Mouse (Mus musculus) MEL (cell line): ENCODE measurements at regions not wholly inside any gene's neighbourhood (a gene's known extent, or its start where the extent isn't known, plus 50 kb on each side); places are given as distances from the start of the nearest gene placed in this dataset.
A peak's percentile ranks its signal among the peaks of the same experiment; 100 is the strongest.

ENCODE experiments used
- DNase-seq: peaks from one replicate; pipeline ENCODE4 v3.0.0; 2011; ENCODE audit warnings: low read depth, low spot score
- H3K27ac ChIP-seq: 2 replicates; pipeline ENCODE4 v1.5.1; 2012; ENCODE audit warnings: low read depth, mild to moderate bottlenecking, control low read depth, low read length, moderate library complexity; ENCODE audit not compliant: control insufficient read depth
- H3K27me3 ChIP-seq, 2 experiments: fragments of 150-350 bp in 1 of 2; sonication (generic) in 1 of 2; 2 replicates each; pipeline ENCODE4 v1.6.1; 2012; ENCODE audit warnings: low read length in 2 of 2, mild to moderate bottlenecking in 2 of 2, improper control_type of control experiment in 1 of 2, moderate library complexity in 1 of 2; ENCODE audit not compliant: insufficient read depth in 2 of 2, control insufficient read depth in 1 of 2
- H3K36me3 ChIP-seq, 2 experiments: 2 replicates each; pipeline ENCODE4 v1.6.1; 2012 to 2014; ENCODE audit warnings: low read length in 2 of 2, improper control_type of control experiment in 1 of 2, inconsistent platforms in 1 of 2, mild to moderate bottlenecking in 1 of 2; ENCODE audit not compliant: insufficient read depth in 2 of 2, control insufficient read depth in 1 of 2
- H3K4me1 ChIP-seq, 2 experiments: fragments of 150-350 bp in 1 of 2; sonication (generic) in 1 of 2; 2 replicates each; pipeline ENCODE4 v1.6.1; 2012; ENCODE audit warnings: low read length in 2 of 2, improper control_type of control experiment in 1 of 2, mild to moderate bottlenecking in 1 of 2; ENCODE audit not compliant: insufficient read depth in 2 of 2, control insufficient read depth in 1 of 2
- H3K4me3 ChIP-seq, 2 experiments: fragments of 150-350 bp in 1 of 2; sonication (generic) in 1 of 2; 2 replicates each; pipeline ENCODE4 v1.5.1; 2012; ENCODE audit warnings: low read depth in 2 of 2, low read length in 2 of 2, mild to moderate bottlenecking in 2 of 2, moderate library complexity in 2 of 2, control low read depth in 1 of 2, improper control_type of control experiment in 1 of 2; ENCODE audit not compliant: control insufficient read depth in 1 of 2, insufficient read depth in 1 of 2
- H3K79me2 ChIP-seq: 2 replicates; pipeline ENCODE4 v1.6.1; 2012; ENCODE audit warnings: mild to moderate bottlenecking, low read length, moderate library complexity; ENCODE audit not compliant: control insufficient read depth, poor library complexity, insufficient read depth
- H3K9ac ChIP-seq: 2 replicates; pipeline ENCODE4 v1.6.1; 2012; ENCODE audit warnings: low read depth, mild to moderate bottlenecking, control low read depth, low read length, moderate library complexity; ENCODE audit not compliant: control insufficient read depth, poor library complexity, severe bottlenecking
- H3K9me3 ChIP-seq: fragments of 150-350 bp; sonication (generic); replicated peaks from 2 replicates; pipeline ENCODE4 v1.6.1; 2012; ENCODE audit warnings: mild to moderate bottlenecking, low read length, improper control_type of control experiment, moderate library complexity; ENCODE audit not compliant: insufficient read depth
- CTCF ChIP-seq, 3 experiments: IDR thresholded peaks in 2 of 3; conservative IDR thresholded peaks in 1 of 3; 2 replicates each; pipeline ENCODE4 v1.5.1; 2011 to 2012; ENCODE audit warnings: low read length in 3 of 3, low read depth in 2 of 3, mild to moderate bottlenecking in 2 of 3, improper control_type of control experiment in 1 of 3, inconsistent platforms in 1 of 3, mixed read lengths in 1 of 3, moderate library complexity in 1 of 3; ENCODE audit not compliant: control insufficient read depth in 1 of 3, insufficient read depth in 1 of 3, poor library complexity in 1 of 3, severe bottlenecking in 1 of 3
- ELF1 ChIP-seq: IDR thresholded peaks from 2 replicates; pipeline ENCODE4 v1.6.1; 2014; ENCODE audit warnings: low read depth, mild to moderate bottlenecking, inconsistent platforms, low read length, improper control_type of control experiment, moderate library complexity
- JUND ChIP-seq: IDR thresholded peaks from 2 replicates; pipeline ENCODE4 v1.6.1; 2011; ENCODE audit warnings: low read depth, mild to moderate bottlenecking, improper control_type of control experiment, low read length
- KAT2A ChIP-seq: conservative IDR thresholded peaks from 2 replicates; pipeline ENCODE4 v1.6.1; 2012; ENCODE audit warnings: low read depth, low read length, improper control_type of control experiment, inconsistent platforms
- MAFK ChIP-seq: IDR thresholded peaks from 2 replicates; pipeline ENCODE4 v1.6.1; 2011; ENCODE audit warnings: low read depth, mild to moderate bottlenecking, low read length, improper control_type of control experiment, borderline replicate concordance
- MXI1 ChIP-seq: IDR thresholded peaks from 2 replicates; pipeline ENCODE4 v1.6.1; 2011; ENCODE audit warnings: mild to moderate bottlenecking, low read depth, low read length, improper control_type of control experiment
- MYC ChIP-seq: IDR thresholded peaks from 2 replicates; pipeline ENCODE4 v1.6.1; 2011; ENCODE audit warnings: low read depth, mild to moderate bottlenecking, low read length, improper control_type of control experiment, moderate library complexity
- NELFE ChIP-seq: IDR thresholded peaks from 2 replicates; pipeline ENCODE4 v1.6.1; 2011; ENCODE audit warnings: low read depth, low read length, improper control_type of control experiment
- POLR2A ChIP-seq, 2 experiments: IDR thresholded peaks; 2 replicates each; pipeline ENCODE4 v1.6.1; 2011 to 2012; ENCODE audit warnings: low read length in 2 of 2, mild to moderate bottlenecking in 2 of 2, control low read depth in 1 of 2, improper control_type of control experiment in 1 of 2, low read depth in 1 of 2, moderate library complexity in 1 of 2; ENCODE audit not compliant: control insufficient read depth in 1 of 2, insufficient read depth in 1 of 2, poor library complexity in 1 of 2
- RAD21 ChIP-seq: IDR thresholded peaks from 2 replicates; pipeline ENCODE4 v1.6.1; 2011; ENCODE audit warnings: mild to moderate bottlenecking, low read depth, low read length, improper control_type of control experiment
- RCOR1 ChIP-seq: IDR thresholded peaks from 2 replicates; pipeline ENCODE4 v1.6.1; 2012; ENCODE audit warnings: low read depth, mild to moderate bottlenecking, inconsistent platforms, low read length, improper control_type of control experiment
- SMC3 ChIP-seq: IDR thresholded peaks from 2 replicates; pipeline ENCODE4 v1.6.1; 2011; ENCODE audit warnings: low read depth, low read length, improper control_type of control experiment
- TBP ChIP-seq: IDR thresholded peaks from 2 replicates; pipeline ENCODE4 v1.8.0; 2011; ENCODE audit warnings: low read depth, low read length, improper control_type of control experiment
- USF1 ChIP-seq: IDR thresholded peaks from 2 replicates; pipeline ENCODE4 v1.6.1; 2014; ENCODE audit warnings: low read depth, mild to moderate bottlenecking, inconsistent platforms, low read length, improper control_type of control experiment, moderate library complexity
- USF2 ChIP-seq, 2 experiments: IDR thresholded peaks; 2 replicates each; pipeline ENCODE4 v1.6.1; 2011 to 2012; ENCODE audit warnings: improper control_type of control experiment in 2 of 2, low read length in 2 of 2, borderline replicate concordance in 1 of 2, inconsistent platforms in 1 of 2, low read depth in 1 of 2, mild to moderate bottlenecking in 1 of 2; ENCODE audit not compliant: insufficient read depth in 1 of 2
- ZC3H11A ChIP-seq: IDR thresholded peaks from 2 replicates; pipeline ENCODE4 v1.6.1; 2012; ENCODE audit warnings: low read depth, mild to moderate bottlenecking, inconsistent platforms, low read length, improper control_type of control experiment
- ZNF384 ChIP-seq: IDR thresholded peaks from 2 replicates; pipeline ENCODE4 v1.6.1; 2012; ENCODE audit warnings: low read depth, mild to moderate bottlenecking, inconsistent platforms, low read length, improper control_type of control experiment

GRCm38 (mm10) chr14:98886982-98887381 is 107.1 kb downstream of the Rpl36a-ps1 start:
- no peaks in the 10 kb centered on the region for H3K79me2 ChIP-seq
- DNase-seq = peak; percentile 57
- TF ChIP-seq CTCF (IDR thresholded peaks at IDR 0.05 in 2 of 3, conservative IDR thresholded peaks at IDR 0.05 in 1 of 3; ENCODE audit: control insufficient read depth in 1 of 3, insufficient read depth in 1 of 3, low read depth in 2 of 3, low read length in 3 of 3, poor library complexity in 1 of 3, severe bottlenecking in 1 of 3) (peak; percentile 24 to 68 (median 42); a peak in 5 of 6 replicates), JUND (no peak), POLR2A (IDR thresholded peaks at IDR 0.05; ENCODE audit: control insufficient read depth in 1 of 2, insufficient read depth in 1 of 2, low read depth in 1 of 2, low read length in 2 of 2, poor library complexity in 1 of 2) (no peak), ZNF384 (peak; percentile 64; the same call in 1 of the 2 replicates), MYC (no peak), RCOR1 (no peak), RAD21 (peak; percentile 90), TBP (no peak), USF1 (no peak), MXI1 (no peak), ELF1 (no peak), ZC3H11A (peak; percentile 89), KAT2A (no peak), SMC3 (peak; percentile 84), MAFK (no peak)

GRCm38 (mm10) chr14:98882586-98882985 is 111.5 kb downstream of the Rpl36a-ps1 start:
- TF ChIP-seq RAD21 (no peak), USF2 (IDR thresholded peaks at IDR 0.05; ENCODE audit: borderline replicate concordance in 1 of 2, insufficient read depth in 1 of 2, low read depth in 1 of 2, low read length in 2 of 2) (no peak), POLR2A (IDR thresholded peaks at IDR 0.05; ENCODE audit: control insufficient read depth in 1 of 2, insufficient read depth in 1 of 2, low read depth in 1 of 2, low read length in 2 of 2, poor library complexity in 1 of 2) (no peak), NELFE (no peak), MYC (no peak)
- no peak overlapping the region for H3K27ac ChIP-seq
- no peaks in the 10 kb centered on the region for H3K9me3 ChIP-seq
- no peak overlapping the region for H3K4me3 ChIP-seq
- DNase-seq = no peak
- no peak overlapping the region for H3K9ac ChIP-seq
- no peaks in the 10 kb centered on the region for H3K36me3 ChIP-seq
- H3K79me2 ChIP-seq = no peaks in the 10 kb centered on the region
- H3K4me1 ChIP-seq = no peaks in the 10 kb centered on the region
- H3K27me3 ChIP-seq = no peaks in the 10 kb centered on the region

More at GRCm38 (mm10) chr14:98886982-98887381, 107.1 kb downstream of the Rpl36a-ps1 start:
- Histone ChIP-seq H3K4me3 (no peak overlapping the region), H3K9ac (no peak overlapping the region), H3K9me3 (no peaks in the 10 kb centered on the region), H3K27ac (no peak overlapping the region), H3K4me1 (peaks cover 0 to 2% of the 10 kb centered on the region in 2 experiments; a peak in 1 of 4 replicates), H3K27me3 (no peaks in the 10 kb centered on the region), H3K36me3 (no peaks in the 10 kb centered on the region; a peak in 1 of 4 replicates)
